Comparison of ENCODE assay signal across 25 mouse cellular contexts in genomic region chr7:3811912-3812311, GRCm38 (mm10). TPM values are rescaled to one million over a fixed set of nuclear protein-coding genes. Genes with fewer than 3 reads are reported as not detected.
DNase-seq lines count a peak whose midpoint lies in the region; ATAC-seq and TF ChIP-seq lines count a peak whose summit lies in the region.
"Not testable (repeated sequence)": the region's sequence is repeated elsewhere in the genome, so short reads cannot be mapped to it uniquely, and the experiment has no call there.
"Had no signal": no experiment of that assay in that cellular context is flagged by ENCODE, and none has a peak within 500 bp of the region (broad histone marks: within the 10 kb centered on the region; RNA-seq: fewer than 3 reads in every experiment).

No protein-coding gene starts in this region.

- not testable (repeated sequence) for ATAC-seq in liver, embryonic 14.5 days (ENCODE audit: insufficient read depth)

- H3K4me2 ChIP-seq in CH12.LX (ENCODE audit: insufficient read depth, low read depth, poor library complexity, severe bottlenecking); liver, embryonic 14.5 days (ENCODE audit: low read depth): not testable (repeated sequence)

- H3K4me1 ChIP-seq in CH12.LX (ENCODE audit: control insufficient read depth in 1 of 2, insufficient read depth in 2 of 2); kidney, adult 2 months (ENCODE audit: control insufficient read depth, insufficient read depth, low read length); liver, embryonic 14.5 days (replicated peaks; ENCODE audit: control insufficient read depth in 2 of 2, insufficient read depth in 2 of 2, low read length in 1 of 2): not testable (repeated sequence)

- TF ChIP-seq RAD21 in CH12.LX (IDR thresholded peaks at IDR 0.05; ENCODE audit: low read depth, low read length), result peak; percentile 25

- TF ChIP-seq POLR2A in CH12.LX (IDR thresholded peaks at IDR 0.05; ENCODE audit: low read depth, low read length); kidney, adult 2 months (IDR thresholded peaks at IDR 0.05; ENCODE audit: low read depth, low read length): not testable (repeated sequence)

- H3K79me2 ChIP-seq in CH12.LX (replicated peaks; ENCODE audit: control insufficient read depth, extremely low read depth, insufficient read depth, poor library complexity, severe bottlenecking), result not testable (repeated sequence)

- intact Hi-C loops in gastrocnemius, adult 2 months (cut with DNase I), result not testable (repeated sequence)

- in situ Hi-C loops in CH12.LX (cut with MboI; ENCODE audit: low pct_ligation_motif_present, low pct_unique_long_range_greater_than_20kb, low sequenced_read_pairs), result not testable (repeated sequence)

- not testable (repeated sequence) for H3K4me3 ChIP-seq in CH12.LX (replicated peaks in 1 of 3; ENCODE audit: low read depth in 2 of 3, low read length in 2 of 3, poor library complexity in 1 of 3); gastrocnemius, adult 2 months; kidney, adult 2 months (ENCODE audit: insufficient read depth, low read depth, low read length); liver, embryonic 14.5 days (ENCODE audit: insufficient read depth in 1 of 2, low read depth in 2 of 2, low read length in 2 of 2)

- H3K9ac ChIP-seq in CH12.LX (ENCODE audit: insufficient read depth, low read depth); liver, embryonic 14.5 days (replicated peaks): not testable (repeated sequence)

- not testable (repeated sequence) for TF ChIP-seq EP300 in CH12.LX (IDR thresholded peaks at IDR 0.05; ENCODE audit: low read length); liver, embryonic 14.5 days (IDR thresholded peaks at IDR 0.05; ENCODE audit: low read depth)

- H3K27me3 ChIP-seq in CH12.LX (replicated peaks); kidney, adult 2 months (replicated peaks; ENCODE audit: control insufficient read depth, insufficient read depth, low read length); liver, embryonic 14.5 days (ENCODE audit: control insufficient read depth, insufficient read depth, low read length); splenic B cell, adult 2 months (ENCODE audit: control insufficient read depth, insufficient read depth, low read length, poor library complexity, severe bottlenecking): not testable (repeated sequence)

- dilution Hi-C loops in CH12.LX (cut with MboI; ENCODE audit: extremely low pct_ligation_motif_present, extremely low pct_unique_long_range_greater_than_20kb, low sequenced_read_pairs), result not testable (repeated sequence)

- H3K36me3 ChIP-seq in CH12.LX (replicated peaks in 1 of 2; ENCODE audit: control insufficient read depth in 1 of 2, insufficient read depth in 1 of 2, low read length in 1 of 2); kidney, adult 2 months (ENCODE audit: control insufficient read depth, insufficient read depth, low read length); liver, embryonic 14.5 days (replicated peaks; ENCODE audit: control insufficient read depth, insufficient read depth, low read depth); splenic B cell, adult 2 months (ENCODE audit: control insufficient read depth, insufficient read depth, low read length, poor library complexity, severe bottlenecking): not testable (repeated sequence)

- DNase-seq in CH12.LX (ENCODE audit: extremely low read depth); gastrocnemius, adult 2 months; kidney, adult 2 months; liver, embryonic 14.5 days (ENCODE audit: low read depth in 3 of 3, low spot score in 3 of 3): not testable (repeated sequence)
- DNase-seq in lung, postnatal 36 days, result peak; percentile 22
- DNase-seq in splenic B cell, adult 2 months (ENCODE audit: low read depth, low spot score), result peak; percentile 23

- H3K9me3 ChIP-seq in CH12.LX (replicated peaks; ENCODE audit: low read length); liver, embryonic 14.5 days (ENCODE audit: control insufficient read depth, low read length): not testable (repeated sequence)

- peak; percentile 18 to 60; a peak in 2 of 4 replicates for TF ChIP-seq CTCF in CH12.LX (conservative IDR thresholded peaks at IDR 0.05 in 1 of 2, IDR thresholded peaks at IDR 0.05 in 1 of 2; ENCODE audit: low read depth in 2 of 2, low read length in 2 of 2)
- TF ChIP-seq CTCF in gastrocnemius, adult 2 months (IDR thresholded peaks at IDR 0.05), result peak; percentile 24
- 0 out of 2 replicates have a peak, but pooled peaks have one; percentile 17 for TF ChIP-seq CTCF in kidney, adult 2 months (conservative IDR thresholded peaks at IDR 0.05; ENCODE audit: insufficient read depth, insufficient read length, low read depth, low read length)
- peak; percentile 21; the same call in 1 of the 2 replicates for TF ChIP-seq CTCF in liver, embryonic 14.5 days (IDR thresholded peaks at IDR 0.05; ENCODE audit: low read depth)

- H3K27ac ChIP-seq in CH12.LX (ENCODE audit: insufficient read depth, low read depth); gastrocnemius, adult 2 months; kidney, adult 2 months (ENCODE audit: insufficient read depth, low read depth, low read length); liver, embryonic 14.5 days: not testable (repeated sequence)

TF ChIP-seq in CH12.LX, 34 proteins besides CTCF, POLR2A, EP300 and RAD21:
- TF ChIP-seq SMC3 (IDR thresholded peaks at IDR 0.05; ENCODE audit: low read depth, low read length), result peak; percentile 51

RNA-seq across cellular contexts. Expression of gene Gm15448, which starts 13.6 kb away (rescaled TPM):
- total RNA-seq in CH12.LX (2012; rRNA removed) (0.08 and 0.13 TPM in 2 replicates), CH12.LX (2014; rRNA removed) (0.30 and 0.54 TPM in 2 replicates)
- polyA plus RNA-seq in CH12.LX (2012; ENCODE audit: insufficient read length, low read depth), result 0.65 and 0.84 TPM in 2 replicates
- not detected for total RNA-seq in gastrocnemius, adult 2 months (2021)
- 0.11 and 0.23 TPM in 2 replicates for polyA plus RNA-seq in kidney, adult 2 months (2012; rRNA removed)
- polyA plus RNA-seq in liver, embryonic 14.5 days (2012; rRNA removed), result 0.06 and 0.11 TPM in 2 replicates
- 0.23 TPM in 1 of 2 replicates, not detected in the other for polyA plus RNA-seq in liver, embryonic 14.5 days (2014; fragmentation: Nextera tagmentation; extraction: Ambion mirVana)
- total RNA-seq: common myeloid progenitor, adult 5-6 weeks; ES-E14; forebrain, postnatal 0 days had no signal
- polyA plus RNA-seq: activated CD4-positive, CD25-positive, alpha-beta regulatory T cell, adult 4 months; C2C12; cerebellum, adult 2 months; embryonic facial prominence, embryonic 12.5 days; embryonic facial prominence, embryonic 15.5 days; forebrain, embryonic 11.5 days; forebrain, embryonic 14.5 days; forebrain, postnatal 0 days; frontal cortex, adult 2 months; heart, embryonic 11.5 days; heart, embryonic 14.5 days; heart, postnatal 0 days; hindbrain, embryonic 12.5 days; hindbrain, embryonic 15.5 days; intestine, embryonic 14.5 days had no signal

RNA-seq across cellular contexts. Expression of gene Pira2, which starts 32.9 kb away (rescaled TPM):
- total RNA-seq in CH12.LX (2012; rRNA removed) (2.3 and 2.6 TPM in 2 replicates), CH12.LX (2014; rRNA removed) (8.0 and 9.5 TPM in 2 replicates)
- 9.6 and 10.9 TPM in 2 replicates for polyA plus RNA-seq in CH12.LX (2012; ENCODE audit: insufficient read length, low read depth)
- total RNA-seq in gastrocnemius, adult 2 months (2021), result not detected
- 0.16 and 0.30 TPM in 2 replicates for polyA plus RNA-seq in kidney, adult 2 months (2012; rRNA removed)
- 0.39 and 0.53 TPM in 2 replicates for polyA plus RNA-seq in liver, embryonic 14.5 days (2012; rRNA removed)
- 1.5 and 1.9 TPM in 2 replicates for polyA plus RNA-seq in liver, embryonic 14.5 days (2014; fragmentation: Nextera tagmentation; extraction: Ambion mirVana)
- total RNA-seq: ES-E14; forebrain, postnatal 0 days; gastrocnemius, adult 8-10 months; hematopoietic stem cell, adult 5-6 weeks had no signal
- polyA plus RNA-seq: C2C12; cerebellum, adult 2 months; forebrain, embryonic 11.5 days; forebrain, embryonic 14.5 days; forebrain, postnatal 0 days; frontal cortex, adult 2 months; heart, embryonic 11.5 days; hindbrain, embryonic 12.5 days had no signal
